In the genomic region with DNA sequence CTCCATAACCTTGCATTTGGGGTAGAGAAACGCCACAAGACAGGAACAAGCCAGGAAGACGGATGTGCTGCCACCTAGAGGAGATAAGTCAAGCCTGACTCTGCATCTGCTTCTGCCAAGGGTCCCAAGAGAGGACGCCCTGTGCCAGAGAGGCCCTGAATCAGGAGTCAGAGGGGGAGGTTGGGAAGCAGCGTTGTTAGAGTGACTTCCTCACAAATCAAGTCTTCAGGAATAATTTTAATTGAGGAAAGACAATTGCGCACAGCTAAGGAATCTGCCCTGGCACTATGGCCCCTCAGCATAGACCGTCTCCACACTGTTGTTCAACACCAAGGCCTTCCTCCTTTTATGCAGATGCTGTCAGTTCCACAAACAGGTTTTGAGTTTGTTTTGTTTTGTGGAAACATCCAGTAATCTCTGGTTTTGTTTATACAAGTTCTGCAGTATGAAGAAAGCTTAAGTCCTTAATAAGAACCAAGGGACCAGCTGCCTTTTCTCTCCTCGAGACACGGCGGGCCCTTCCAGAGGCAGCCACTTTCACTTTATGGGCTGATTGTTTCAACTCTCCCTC, we compare ENCODE assay signal across 8 mouse cellular contexts.
A peak's percentile ranks its signal among the peaks of the same experiment; 100 is the strongest.
DNase-seq lines count a peak whose midpoint lies in the region; ATAC-seq and TF ChIP-seq lines count a peak whose summit lies in the region.

No protein-coding gene starts in this region.

- H3K9ac ChIP-seq in heart, embryonic 11.5 days (ENCODE audit: low read depth, low read length), result no peak overlapping the region
- H3K9ac ChIP-seq in stomach, embryonic 16.5 days (ENCODE audit: low read length), result no peak overlapping the region

- WGBS in cerebellum, adult 2 months, result 51% methylated on average over 9 of the region's 9 CpGs
- WGBS in heart, embryonic 11.5 days (ENCODE audit: insufficient replicate concordance), result 53% methylated on average over 9 of the region's 9 CpGs
- WGBS in stomach, embryonic 16.5 days, result 41% methylated on average over 9 of the region's 9 CpGs

- no peaks in the 10 kb centered on the region for H3K27me3 ChIP-seq in cerebellum, adult 2 months (ENCODE audit: control insufficient read depth, insufficient read depth, low read length)
- no peaks in the 10 kb centered on the region for H3K27me3 ChIP-seq in heart, embryonic 11.5 days (ENCODE audit: control insufficient read depth, insufficient read depth, low read length)
- H3K27me3 ChIP-seq in stomach, embryonic 16.5 days (ENCODE audit: control insufficient read depth, insufficient read depth, low read length), result no peaks in the 10 kb centered on the region

- TF ChIP-seq POLR2A in cerebellum, adult 2 months (IDR thresholded peaks at IDR 0.05; ENCODE audit: borderline replicate concordance, insufficient read depth, low read length), result no peak

- H3K4me2 ChIP-seq in heart, embryonic 11.5 days, result no peak overlapping the region
- H3K4me2 ChIP-seq in stomach, embryonic 16.5 days (ENCODE audit: low read depth, low read length), result no peak overlapping the region

- TF ChIP-seq CTCF in cerebellum, adult 2 months (IDR thresholded peaks at IDR 0.05; ENCODE audit: borderline replicate concordance, insufficient read depth, low read depth, low read length), result peak; percentile 45

- DNase-seq in cerebellum, adult 2 months, result peak; percentile 9 to 17
- DNase-seq in cerebellum, adult 11-12 months, result no peak
- peak; percentile 7 for DNase-seq in MN1 (ENCODE audit: low spot score)
- peak; percentile 64 to 70 for DNase-seq in kidney, postnatal 36 days
- DNase-seq in lung, postnatal 4 days, result peak; percentile 69 to 76

- no peak overlapping the region for H3K4me3 ChIP-seq in cerebellum, adult 2 months (replicated peaks; ENCODE audit: insufficient read depth, low read depth, low read length)
- no peak overlapping the region for H3K4me3 ChIP-seq in heart, embryonic 11.5 days (ENCODE audit: low read depth, low read length)
- no peak overlapping the region for H3K4me3 ChIP-seq in stomach, embryonic 16.5 days (replicated peaks; ENCODE audit: low read length)

- peak; percentile 89 for ATAC-seq in common myeloid progenitor, adult 5-6 weeks (replicated peaks; ENCODE audit: low read depth, poor library complexity, severe bottlenecking)
- 0 out of 2 replicates have a peak, but pooled peaks have one; percentile 10 for ATAC-seq in heart, embryonic 11.5 days (replicated peaks; ENCODE audit: insufficient number of reproducible peaks, low FRiP score, low TSS enrichment)
- peak; percentile 40 for ATAC-seq in stomach, embryonic 16.5 days (ENCODE audit: insufficient read depth, low FRiP score)

- H3K4me1 ChIP-seq in cerebellum, adult 2 months (ENCODE audit: control insufficient read depth, insufficient read depth, low read length), result no peaks in the 10 kb centered on the region
- no peaks in the 10 kb centered on the region for H3K4me1 ChIP-seq in heart, embryonic 11.5 days (ENCODE audit: control insufficient read depth, insufficient read depth, low read length)
- H3K4me1 ChIP-seq in stomach, embryonic 16.5 days (ENCODE audit: control insufficient read depth, insufficient read depth, low read length), result no peaks in the 10 kb centered on the region

- H3K27ac ChIP-seq in cerebellum, adult 2 months (ENCODE audit: insufficient read depth, low read length), result no peak overlapping the region
- H3K27ac ChIP-seq in heart, embryonic 11.5 days (ENCODE audit: low read depth, low read length), result no peak overlapping the region
- H3K27ac ChIP-seq in stomach, embryonic 16.5 days (ENCODE audit: low read length), result peak overlapping the region; percentile 64

- no peaks in the 10 kb centered on the region for H3K9me3 ChIP-seq in heart, embryonic 11.5 days (replicated peaks; ENCODE audit: control insufficient read depth, low read length)
- H3K9me3 ChIP-seq in stomach, embryonic 16.5 days (replicated peaks; ENCODE audit: control insufficient read depth, low read length), result no peaks in the 10 kb centered on the region

- no peaks in the 10 kb centered on the region for H3K36me3 ChIP-seq in heart, embryonic 11.5 days (ENCODE audit: control insufficient read depth, insufficient read depth, low read length)
- H3K36me3 ChIP-seq in stomach, embryonic 16.5 days (ENCODE audit: control insufficient read depth, insufficient read depth, low read length), result no peaks in the 10 kb centered on the region

Comparison
In these comparisons a context has a peak if more than half of its experiments do, and no peak if none do; other contexts are left out.
1. ATAC-seq: peak in every context shown above with its lines; median percentile 89 in common myeloid progenitor, adult 5-6 weeks; 40 in stomach, embryonic 16.5 days; 10 in heart, embryonic 11.5 days.